Mouse (Mus musculus) ES-E14 (cell line): Measurements from ENCODE around the gene Lbx1.

Source experiments
- MAFK ChIP-seq: IDR thresholded peaks from 2 replicates; pipeline ENCODE4 v1.6.1; 2014; ENCODE audit warnings: mild to moderate bottlenecking, low read depth, low read length, inconsistent platforms; ENCODE audit not compliant: insufficient read depth
- ZNF384 ChIP-seq: IDR thresholded peaks from 2 replicates; pipeline ENCODE4 v1.6.1; 2012; ENCODE audit warnings: low read depth, low read length, inconsistent platforms

- TF ChIP-seq MAFK (no peak), ZNF384 (no peak)
Observed at GRCm38 (mm10) chr19:45231383-45232035, 4.1 kb downstream of the Lbx1 start.
